Mouse (Mus musculus) olfactory bulb, adult 2 months (tissue): ENCODE measurements around the gene Tac1.

ENCODE experiments used
- CTCF ChIP-seq: fragments of 200-500 bp; IDR thresholded peaks from 2 replicates; pipeline ENCODE4 v1.5.1; 2012; ENCODE audit warnings: low read depth, mild to moderate bottlenecking, low read length, moderate library complexity; ENCODE audit not compliant: insufficient read depth
- POLR2A ChIP-seq: fragments of 200-500 bp; IDR thresholded peaks from 2 replicates; pipeline ENCODE4 v1.6.1; 2012; ENCODE audit warnings: mild to moderate bottlenecking, low read depth, low read length, moderate library complexity; ENCODE audit not compliant: insufficient read depth

- TF ChIP-seq CTCF: no peak
- no peak for TF ChIP-seq POLR2A
Measured at GRCm38 (mm10) chr6:7598416-7598815, 43.7 kb downstream of the Tac1 start.
